Mouse (Mus musculus) midbrain, embryonic 16.5 days (tissue): ENCODE measurements around the gene Cnnm2. TPM values are rescaled to one million over a fixed set of nuclear protein-coding genes. Genes with fewer than 3 reads are reported as not detected.

Source experiments
- ATAC-seq: fragments of 200-750 bp; cut with Nextera tagmentation; 2 replicates; pipeline ENCODE4 v1.8.0; 2017; ENCODE audit warnings: moderate TSS enrichment
- H3K27ac ChIP-seq: fragments of 300-500 bp; sonication (generic); 2 replicates; pipeline ENCODE4 v1.5.1; 2014; ENCODE audit warnings: mild to moderate bottlenecking, low read length, mixed read lengths
- H3K27me3 ChIP-seq: fragments of 300-500 bp; sonication (generic); 2 replicates; pipeline ENCODE4 v1.6.1; 2014; ENCODE audit warnings: low read depth, low read length, mixed read lengths; ENCODE audit not compliant: control insufficient read depth, insufficient read depth
- H3K36me3 ChIP-seq: fragments of 300-500 bp; sonication (generic); 2 replicates; pipeline ENCODE4 v1.6.1; 2014; ENCODE audit warnings: mild to moderate bottlenecking, low read length, moderate library complexity, mixed read lengths; ENCODE audit not compliant: control insufficient read depth, insufficient read depth
- H3K4me1 ChIP-seq: fragments of 300-500 bp; sonication (generic); 2 replicates; pipeline ENCODE4 v1.6.1; 2014; ENCODE audit warnings: mild to moderate bottlenecking, low read length, mixed read lengths; ENCODE audit not compliant: control insufficient read depth, insufficient read depth
- H3K4me2 ChIP-seq: fragments of 300-500 bp; sonication (generic); 2 replicates; pipeline ENCODE4 v1.6.1; 2014; ENCODE audit warnings: mild to moderate bottlenecking, low read length, mixed read lengths
- H3K4me3 ChIP-seq: fragments of 300-500 bp; sonication (generic); 2 replicates; pipeline ENCODE4 v1.5.1; 2014; ENCODE audit warnings: low read depth, mild to moderate bottlenecking, low read length, moderate library complexity, mixed read lengths
- H3K9ac ChIP-seq: fragments of 300-500 bp; sonication (generic); 2 replicates; pipeline ENCODE4 v1.6.1; 2014; ENCODE audit warnings: low read depth, low read length, mixed read lengths
- H3K9me3 ChIP-seq: fragments of 300-500 bp; sonication (generic); replicated peaks from 2 replicates; pipeline ENCODE4 v1.6.1; 2014; ENCODE audit warnings: mild to moderate bottlenecking, low read length, mixed read lengths; ENCODE audit not compliant: control insufficient read depth, poor library complexity, severe bottlenecking
- WGBS: fragments of 180-500 bp; shearing (Covaris S2); extraction: QIAGEN DNeasy Blood & Tissue Kit; methylation state at CpG from one replicate; pipeline ENCODE4 v1.1.7; 2014; 5-methylcytosine and 5-hydroxymethylcytosine counted together
- polyA plus RNA-seq: library from polyadenylated mRNA; unstranded; fragments of >200 nt; fragmentation: Nextera tagmentation; extraction: Ambion mirVana; gene quantifications from 2 replicates; pipeline ENCODE4 v1.2.1, GENCODE M21; 2015

Gene Cnnm2
- polyA plus RNA-seq, 1 experiment from 2014 or later = 6.8 TPM

GRCm38 (mm10) chr19:46763356-46763755 is 2.0 kb downstream of the Cnnm2 start:
- Histone ChIP-seq H3K9ac (peak overlapping the region; percentile 85; the same call in 1 of the 2 replicates), H3K4me3 (peak overlapping the region; percentile 86), H3K9me3 (no peaks in the 10 kb centered on the region), H3K27me3 (0 out of 2 replicates have a peak, but pooled peaks cover 2% of the 10 kb centered on the region), H3K36me3 (no peaks in the 10 kb centered on the region), H3K4me1 (peaks cover 31% of the 10 kb centered on the region), H3K4me2 (peak overlapping the region; percentile 95), H3K27ac (no peak overlapping the region)
- 6% methylated on average over 7 of the region's 7 CpGs for WGBS
- no peak for ATAC-seq

- Histone ChIP-seq H3K9ac (0 out of 2 replicates have a peak overlapping the region, but pooled peaks have one; percentile 10), H3K27me3 (0 out of 2 replicates have a peak, but pooled peaks cover 2% of the 10 kb centered on the region), H3K4me2 (peak overlapping the region; percentile 95), H3K4me1 (peaks cover 31% of the 10 kb centered on the region), H3K9me3 (no peaks in the 10 kb centered on the region), H3K27ac (no peak overlapping the region), H3K36me3 (no peaks in the 10 kb centered on the region), H3K4me3 (peak overlapping the region; percentile 86)
- 42% methylated on average over 12 of the region's 12 CpGs for WGBS
- ATAC-seq = no peak
Measured at GRCm38 (mm10) chr19:46763932-46764762, 2.8 kb downstream of the Cnnm2 start.

GRCm38 (mm10) chr19:46764763-46765117 is 3.3 kb downstream of the Cnnm2 start:
- Histone ChIP-seq H3K9me3 (no peaks in the 10 kb centered on the region), H3K4me3 (peak overlapping the region; percentile 86), H3K4me1 (peaks cover 31% of the 10 kb centered on the region), H3K36me3 (no peaks in the 10 kb centered on the region), H3K27me3 (0 out of 2 replicates have a peak, but pooled peaks cover 2% of the 10 kb centered on the region), H3K4me2 (peak overlapping the region; percentile 95), H3K9ac (peak overlapping the region; percentile 22; the same call in 1 of the 2 replicates), H3K27ac (no peak overlapping the region)
- 43% methylated on average over 9 of the region's 9 CpGs for WGBS
- no peak for ATAC-seq

GRCm38 (mm10) chr19:46766125-46766524 is 4.7 kb downstream of the Cnnm2 start:
- ATAC-seq = no peak
- Histone ChIP-seq H3K4me1 (peaks cover 31% of the 10 kb centered on the region), H3K36me3 (no peaks in the 10 kb centered on the region), H3K9ac (0 out of 2 replicates have a peak overlapping the region, but pooled peaks have one; percentile 18), H3K27ac (no peak overlapping the region), H3K4me3 (no peak overlapping the region), H3K4me2 (peak overlapping the region; percentile 39), H3K9me3 (no peaks in the 10 kb centered on the region), H3K27me3 (no peaks in the 10 kb centered on the region)
- 69% methylated on average over 5 of the region's 5 CpGs for WGBS

GRCm38 (mm10) chr19:46769759-46770158 is 8.4 kb downstream of the Cnnm2 start:
- Histone ChIP-seq H3K4me1 (peaks cover 18% of the 10 kb centered on the region), H3K4me2 (no peak overlapping the region), H3K27me3 (no peaks in the 10 kb centered on the region), H3K9ac (no peak overlapping the region), H3K9me3 (no peaks in the 10 kb centered on the region), H3K27ac (no peak overlapping the region), H3K4me3 (no peak overlapping the region), H3K36me3 (no peaks in the 10 kb centered on the region)
- WGBS = 92% methylated on average over 11 of the region's 11 CpGs
- no peak for ATAC-seq

DNA sequence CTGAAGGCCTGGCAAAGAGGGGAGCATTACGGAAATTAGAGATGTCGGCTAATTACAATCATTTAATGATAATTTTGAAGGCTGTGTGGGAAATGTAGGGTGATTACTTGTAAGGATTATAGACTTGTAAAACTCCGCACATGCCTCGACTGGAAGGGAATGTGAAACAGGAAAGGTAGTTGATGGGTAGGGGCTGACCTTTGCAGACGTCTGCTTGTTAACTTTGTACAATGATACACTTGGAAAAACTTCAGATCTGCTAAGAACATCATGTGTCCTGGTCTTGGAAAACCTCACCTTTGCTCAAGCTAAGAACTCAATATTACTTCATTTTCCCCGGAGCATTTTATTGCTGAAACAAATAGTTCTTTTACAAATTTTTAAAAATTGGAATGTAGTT is 10.4 kb downstream of the Cnnm2 start:
- no peak for ATAC-seq
- Histone ChIP-seq H3K27ac (no peak overlapping the region), H3K4me3 (no peak overlapping the region), H3K4me2 (no peak overlapping the region), H3K4me1 (peaks cover 2% of the 10 kb centered on the region; the same call in 1 of the 2 replicates), H3K9me3 (no peaks in the 10 kb centered on the region), H3K9ac (no peak overlapping the region), H3K27me3 (no peaks in the 10 kb centered on the region), H3K36me3 (no peaks in the 10 kb centered on the region)
- WGBS = 84% methylated on average over 6 of the region's 6 CpGs

GRCm38 (mm10) chr19:46776391-46776790 is 15.0 kb downstream of the Cnnm2 start:
- H3K27me3 ChIP-seq = no peaks in the 10 kb centered on the region
- H3K4me3 ChIP-seq = no peak overlapping the region
- no peaks in the 10 kb centered on the region for H3K36me3 ChIP-seq
- H3K4me2 ChIP-seq = no peak overlapping the region
- H3K4me1 ChIP-seq = no peaks in the 10 kb centered on the region; the same call in 1 of the 2 replicates
- WGBS = 59% methylated on average over 5 of the region's 5 CpGs
- H3K27ac ChIP-seq = no peak overlapping the region
- no peaks in the 10 kb centered on the region for H3K9me3 ChIP-seq
- H3K9ac ChIP-seq = no peak overlapping the region
- no peak for ATAC-seq

- ATAC-seq = no peak
- H3K9ac ChIP-seq = no peak overlapping the region
- no peaks in the 10 kb centered on the region for H3K9me3 ChIP-seq
- H3K36me3 ChIP-seq = no peaks in the 10 kb centered on the region
- H3K4me3 ChIP-seq = no peak overlapping the region
- no peaks in the 10 kb centered on the region for H3K4me1 ChIP-seq
- WGBS = 86% methylated on average over 3 of the region's 3 CpGs
- no peaks in the 10 kb centered on the region for H3K27me3 ChIP-seq
- H3K27ac ChIP-seq = no peak overlapping the region
- H3K4me2 ChIP-seq = no peak overlapping the region
Measured at GRCm38 (mm10) chr19:46776850-46777249, 15.5 kb downstream of the Cnnm2 start.

DNA sequence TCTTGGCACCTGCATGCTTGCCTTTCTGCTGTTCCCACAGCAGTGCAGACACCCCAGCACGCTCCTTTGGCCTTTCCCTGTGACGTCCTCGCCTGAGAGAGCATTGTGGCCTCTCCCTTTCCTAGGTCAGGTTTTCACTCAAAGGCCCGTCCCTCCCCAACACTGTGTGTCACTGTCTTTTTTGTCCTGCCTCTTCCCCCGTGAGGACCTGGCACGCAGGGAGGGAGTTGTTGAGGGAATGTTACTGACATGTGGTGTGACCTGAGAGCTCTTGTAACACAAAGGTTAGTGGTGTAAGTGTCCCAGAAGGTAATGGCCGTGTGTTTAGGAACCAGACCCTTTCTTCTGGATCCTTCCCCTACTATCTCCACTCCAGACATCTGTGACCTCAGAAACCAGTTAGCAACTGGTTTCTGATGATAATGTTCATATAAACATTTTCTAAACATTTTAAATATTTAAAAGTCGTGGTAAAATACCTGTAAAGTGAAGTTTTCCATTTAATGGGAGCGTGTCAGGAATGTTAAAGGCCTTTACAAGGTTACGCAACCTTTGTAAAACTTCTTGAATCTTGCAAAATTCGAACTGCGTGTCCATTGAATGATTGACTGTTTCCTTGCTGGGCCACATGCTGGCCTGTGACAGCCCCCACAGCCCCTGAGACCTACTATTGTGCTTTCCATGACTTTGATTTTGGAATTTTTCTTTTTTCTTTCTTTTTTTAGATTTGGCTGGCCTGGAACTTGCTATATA is 16.7 kb downstream of the Cnnm2 start:
- H3K4me3 ChIP-seq = no peak overlapping the region
- H3K9ac ChIP-seq = no peak overlapping the region
- no peak for ATAC-seq
- no peak overlapping the region for H3K27ac ChIP-seq
- H3K27me3 ChIP-seq = no peaks in the 10 kb centered on the region
- H3K36me3 ChIP-seq = no peaks in the 10 kb centered on the region
- WGBS = 75% methylated on average over 12 of the region's 12 CpGs
- H3K9me3 ChIP-seq = no peaks in the 10 kb centered on the region
- no peaks in the 10 kb centered on the region for H3K4me1 ChIP-seq
- H3K4me2 ChIP-seq = no peak overlapping the region
